Mouse (Mus musculus) urinary bladder, postnatal 10 days (tissue): Measurements from ENCODE around the gene Oard1.

ENCODE experiments used
- DNase-seq: peaks from one replicate; pipeline ENCODE4 v3.0.0; 2022; ENCODE audit warnings: low spot score

Gene Oard1

DNA sequence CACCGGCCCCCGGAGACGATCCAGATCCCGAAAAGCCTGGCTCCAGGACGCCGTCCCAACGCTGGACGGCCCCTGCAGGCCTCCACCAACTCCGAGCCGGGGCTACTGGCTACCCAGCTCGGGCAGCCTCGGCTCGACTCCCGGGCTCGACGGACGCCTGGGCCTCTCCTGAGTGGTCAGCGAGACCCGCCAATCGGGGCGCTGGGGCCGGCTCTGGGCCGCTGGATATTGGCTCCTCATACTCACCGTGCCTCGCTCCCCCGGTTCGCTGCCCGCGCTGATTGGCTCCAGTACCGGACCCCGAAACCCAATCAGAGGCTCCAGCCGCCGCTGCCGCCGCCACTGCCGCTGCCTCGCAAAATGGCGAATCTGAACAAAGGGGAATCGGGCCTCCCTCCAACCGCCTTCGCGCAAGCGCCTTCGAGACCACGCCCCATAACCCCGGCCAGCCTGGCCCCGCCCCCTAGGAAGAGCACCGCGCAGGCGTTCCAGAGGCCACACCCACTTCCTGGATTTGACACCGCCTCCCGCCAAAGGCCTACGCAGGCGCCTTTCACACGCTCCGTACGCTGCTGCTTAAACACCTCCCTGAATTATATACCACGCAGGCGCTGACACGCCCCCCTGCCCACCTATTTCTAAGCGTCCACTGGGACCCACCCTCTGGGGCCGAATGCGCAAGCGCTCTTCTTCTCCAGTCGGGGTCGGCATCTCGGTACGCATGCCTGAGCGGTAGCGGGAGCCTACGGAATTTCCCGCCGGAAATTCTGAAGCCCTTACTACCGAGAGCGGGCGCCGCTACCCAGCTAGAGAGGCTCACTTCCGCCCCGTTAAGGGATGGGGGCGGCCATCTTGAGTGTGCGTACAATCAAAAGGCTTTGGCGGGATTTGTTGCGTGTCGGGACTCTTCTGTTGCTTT lies at the start of gene Oard1, which contains the start of gene Nfya:
Oard1 (plus strand) TSS at position 635 of the 919 bp plus-strand sequence.
Nfya (minus strand) TSS at position 527 of the 919 bp plus-strand sequence.
- peak; percentile 99 for DNase-seq

DNA sequence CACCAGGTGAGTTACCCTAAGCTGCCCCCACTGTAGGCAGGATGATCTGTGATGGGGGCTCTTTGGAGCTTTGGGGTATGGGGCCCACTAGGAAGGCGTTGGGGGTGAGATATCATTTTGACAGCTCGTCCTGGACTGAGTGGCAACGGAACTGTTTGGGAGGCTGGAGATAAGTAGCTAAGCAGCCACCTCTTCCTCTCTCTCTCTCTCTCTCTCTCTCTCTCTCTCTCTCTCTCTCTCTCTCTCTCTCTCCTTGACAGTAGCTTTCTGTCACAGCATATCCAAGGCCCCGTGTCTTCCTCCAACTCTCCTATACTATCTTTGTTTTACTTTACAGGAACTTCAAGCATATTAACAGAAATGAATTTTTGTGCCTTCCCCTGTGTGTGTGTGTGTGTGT lies 49.4 kb upstream of the Oard1 start:
- DNase-seq: no peak

DNA sequence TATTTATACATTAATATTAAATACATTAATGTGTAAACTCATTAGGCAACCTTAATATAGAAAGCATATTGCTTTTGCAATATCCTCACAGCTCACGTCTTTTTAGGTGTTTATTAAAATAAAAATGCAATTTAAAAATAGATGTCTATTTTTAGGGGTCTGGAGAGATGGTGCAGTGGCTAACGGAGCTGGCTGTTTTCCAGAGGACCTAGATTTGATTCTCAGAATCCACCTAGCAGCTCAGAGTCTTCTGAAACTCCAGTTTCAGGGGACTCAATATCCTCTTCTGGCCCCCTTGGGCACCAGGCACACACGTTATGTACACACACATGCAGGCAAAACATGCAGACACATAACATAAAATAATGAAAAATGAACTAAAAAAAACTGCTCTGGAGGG lies 47.5 kb upstream of the Oard1 start:
- no peak for DNase-seq

DNA sequence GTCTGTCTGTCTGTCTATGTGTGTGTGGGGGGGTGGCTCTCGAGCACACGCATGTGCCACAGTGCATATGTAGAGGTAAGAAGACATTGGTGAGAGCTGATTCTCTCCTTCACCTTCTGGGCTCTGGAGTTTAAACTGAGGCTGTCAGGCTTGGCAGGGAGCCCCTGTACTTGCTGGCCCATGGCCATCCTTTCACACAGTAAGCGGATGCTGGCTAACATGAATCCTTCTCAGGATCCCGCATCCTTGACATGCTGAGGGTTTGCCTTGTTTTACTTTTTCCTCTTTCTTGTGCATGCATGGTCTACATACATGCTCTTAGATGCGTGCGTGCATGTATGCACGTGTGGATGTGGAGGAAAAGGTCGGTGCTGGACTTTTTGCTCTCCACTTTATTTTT lies 46.8 kb upstream of the Oard1 start:
- DNase-seq: no peak

DNA sequence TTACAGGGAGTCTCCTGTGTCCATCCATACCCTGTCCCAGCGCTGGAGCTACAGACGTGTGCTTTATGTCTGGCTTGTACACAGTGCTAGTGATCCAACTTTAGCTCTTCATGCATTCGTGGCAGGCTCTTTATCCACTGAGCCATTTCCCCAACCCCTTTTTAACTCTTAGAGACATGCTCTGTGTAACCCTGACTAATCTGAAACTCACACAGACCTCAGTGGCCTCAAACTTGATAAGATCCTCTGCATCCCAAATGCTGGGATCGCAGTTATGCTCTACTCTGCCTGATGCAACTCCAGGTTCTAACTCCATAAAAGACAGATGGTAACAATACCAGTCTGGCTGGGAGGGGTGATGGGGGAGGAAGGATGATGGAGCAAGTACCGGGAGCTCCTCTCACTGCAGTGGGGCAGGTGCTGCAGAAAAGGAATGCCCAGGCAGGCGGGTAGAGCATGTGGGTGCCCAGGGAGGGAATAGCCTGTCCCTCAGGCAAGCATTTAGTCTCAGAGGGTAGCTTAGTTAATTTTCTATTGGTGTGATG lies 46.3 kb upstream of the Oard1 start:
- DNase-seq: no peak

DNA sequence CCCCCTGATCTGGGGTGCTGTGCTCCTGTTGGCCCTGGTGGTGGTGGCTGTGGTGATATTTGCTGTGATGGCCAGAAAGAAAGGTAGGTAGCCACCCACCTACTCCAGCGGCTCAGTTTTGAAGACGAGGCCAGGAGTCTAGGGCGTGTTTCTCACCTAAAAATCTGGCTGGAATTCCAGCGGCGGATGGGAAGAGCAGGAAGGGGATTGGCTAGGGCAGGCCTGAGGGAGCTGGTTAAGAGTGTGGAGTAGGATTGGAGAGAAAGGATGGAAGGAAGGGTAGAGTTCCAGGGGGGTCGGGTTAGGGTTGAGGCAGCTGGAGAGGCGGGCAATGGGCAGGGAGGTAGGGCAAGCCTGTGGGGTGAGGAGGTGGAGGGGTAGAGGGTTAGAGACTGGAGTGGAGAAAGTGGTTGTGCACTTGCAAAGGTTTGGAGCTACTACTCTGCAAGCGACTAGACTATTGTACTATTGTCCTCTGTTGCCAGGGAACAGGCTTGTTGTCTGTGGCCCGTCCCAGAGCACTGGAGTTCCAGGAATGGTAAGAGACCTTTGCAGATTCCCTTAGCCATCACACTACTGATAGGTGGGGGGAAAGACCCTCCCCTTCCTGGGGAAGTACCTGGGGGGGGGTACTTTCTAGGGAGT lies 44.2 kb upstream of the Oard1 start:
- DNase-seq: no peak

DNA sequence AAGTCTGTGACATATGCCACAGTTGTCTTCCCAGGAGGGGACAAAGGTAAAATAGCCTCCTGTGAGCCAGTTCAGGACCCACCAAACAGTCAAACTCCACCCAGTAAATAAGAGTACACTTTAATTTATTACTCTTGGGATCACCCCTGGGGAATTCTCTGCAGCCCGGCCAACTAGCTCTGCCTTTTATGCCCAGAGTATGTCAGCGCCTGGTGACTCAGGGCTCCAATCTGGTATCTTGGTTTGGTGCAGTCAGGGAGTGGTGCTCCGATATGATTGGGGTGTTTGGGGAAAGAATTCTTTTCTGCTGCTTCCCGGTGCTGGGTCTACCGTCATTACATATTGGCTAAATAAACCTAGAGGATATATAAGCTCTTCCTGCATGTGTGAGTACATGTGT lies 43.0 kb upstream of the Oard1 start:
- no peak for DNase-seq

DNA sequence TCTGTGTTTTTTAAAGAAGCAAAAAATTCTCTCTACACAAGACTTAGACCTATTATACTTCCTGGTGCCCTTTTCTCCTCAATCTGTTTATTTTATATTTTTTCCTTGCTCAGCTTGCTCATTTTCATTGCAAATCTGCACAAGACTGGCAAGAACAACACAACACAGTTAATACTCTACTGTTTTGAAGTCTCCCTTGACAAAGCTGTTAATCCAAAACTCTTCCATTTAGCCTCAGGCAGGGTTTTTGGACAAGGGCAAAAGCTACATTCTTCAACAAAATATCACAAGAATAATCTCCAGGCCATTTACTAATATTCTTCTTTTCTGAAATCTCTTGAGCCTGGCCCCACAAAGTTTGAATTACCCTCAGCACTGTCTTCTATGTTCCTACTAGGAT lies 38.2 kb upstream of the Oard1 start:
- no peak for DNase-seq

DNA sequence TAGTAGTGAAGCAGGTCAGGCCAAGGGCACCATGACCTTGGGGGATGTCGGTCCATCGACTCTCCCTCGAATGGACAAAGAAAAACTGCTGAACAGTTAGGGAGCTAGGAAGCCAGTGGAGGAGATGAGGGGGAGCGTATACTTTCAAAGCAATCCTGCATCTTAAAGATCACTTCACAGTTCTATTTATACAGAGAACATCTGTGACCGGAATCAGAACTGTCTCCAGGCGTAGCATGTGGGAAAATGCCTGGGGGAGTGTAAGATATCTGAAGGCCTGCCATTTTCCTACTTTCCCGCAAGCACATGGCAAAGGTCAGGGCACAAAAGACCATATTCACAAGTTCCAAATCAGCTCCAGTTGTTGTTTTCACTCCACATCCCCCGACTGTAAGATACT lies 36.8 kb upstream of the Oard1 start:
- no peak for DNase-seq

DNA sequence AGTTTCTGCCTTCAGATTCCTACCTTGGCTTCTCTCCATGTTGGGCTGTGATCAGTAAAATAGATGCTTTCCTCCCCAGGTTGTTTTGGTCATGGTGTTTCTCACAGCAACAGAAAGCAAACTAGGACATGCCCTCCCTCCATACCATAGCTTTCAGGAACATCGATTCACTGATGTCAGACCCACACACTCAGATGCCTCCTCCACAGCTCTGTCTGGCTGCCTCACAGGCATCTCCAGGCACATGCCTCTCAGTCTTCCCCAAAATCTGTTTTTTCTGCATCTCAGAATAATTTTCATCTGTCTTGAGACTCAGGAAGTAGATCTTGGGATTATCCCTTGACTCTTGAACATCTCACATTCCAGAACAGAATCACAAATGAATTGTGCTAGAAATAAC lies 33.7 kb upstream of the Oard1 start:
- no peak for DNase-seq

DNA sequence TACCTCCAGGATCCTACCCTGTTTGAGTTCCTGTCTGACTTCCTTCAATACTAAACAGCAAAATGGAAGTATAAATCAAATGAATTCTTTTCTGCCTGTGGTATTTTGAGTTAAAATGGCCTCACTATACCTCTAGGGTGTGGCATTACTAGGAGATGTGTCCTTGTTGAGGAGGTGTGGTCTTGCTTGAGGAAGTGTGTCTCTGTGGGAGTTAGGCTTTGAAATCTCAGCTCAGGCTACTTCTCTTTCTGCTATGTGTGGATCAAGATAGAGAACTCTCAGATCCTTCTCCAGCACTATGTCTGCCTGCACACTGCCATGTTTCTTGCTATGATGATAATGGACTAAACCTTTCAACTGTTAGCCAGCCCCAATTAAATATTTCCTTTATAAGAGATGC lies 30.8 kb upstream of the Oard1 start:
- DNase-seq: no peak

DNA sequence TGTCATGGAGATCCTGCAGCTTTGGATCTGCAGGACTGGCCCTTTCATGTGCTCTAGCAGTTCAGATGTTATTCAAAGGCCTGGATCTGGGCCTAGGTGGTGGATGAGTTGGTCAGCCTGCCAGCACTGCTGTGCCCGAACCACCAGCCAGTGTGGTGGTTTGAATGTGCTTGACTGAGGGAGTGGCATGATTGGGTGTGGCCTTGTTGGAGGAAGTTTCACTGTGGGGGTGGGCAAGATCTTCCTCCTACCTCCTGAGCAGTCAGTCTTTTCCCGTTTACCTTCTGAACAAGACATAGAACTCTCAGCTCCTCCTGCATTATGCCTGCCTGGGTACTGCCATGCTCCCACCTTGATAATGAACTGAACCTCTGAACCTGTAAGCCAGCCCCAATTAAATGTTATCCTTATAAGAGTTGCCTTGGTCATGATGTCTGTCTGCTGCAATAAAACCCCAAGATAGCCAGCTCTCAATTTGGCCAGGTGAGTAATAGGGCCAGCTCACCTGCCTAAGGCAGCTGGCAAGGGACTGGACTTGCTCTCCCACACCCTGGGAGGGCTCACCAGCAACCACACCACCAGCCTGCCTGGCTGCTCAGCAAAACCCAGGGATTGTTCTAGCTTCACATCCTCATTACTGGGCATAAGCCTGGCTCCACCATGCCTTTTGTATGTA lies 23.9 kb upstream of the Oard1 start:
- DNase-seq: no peak

DNA sequence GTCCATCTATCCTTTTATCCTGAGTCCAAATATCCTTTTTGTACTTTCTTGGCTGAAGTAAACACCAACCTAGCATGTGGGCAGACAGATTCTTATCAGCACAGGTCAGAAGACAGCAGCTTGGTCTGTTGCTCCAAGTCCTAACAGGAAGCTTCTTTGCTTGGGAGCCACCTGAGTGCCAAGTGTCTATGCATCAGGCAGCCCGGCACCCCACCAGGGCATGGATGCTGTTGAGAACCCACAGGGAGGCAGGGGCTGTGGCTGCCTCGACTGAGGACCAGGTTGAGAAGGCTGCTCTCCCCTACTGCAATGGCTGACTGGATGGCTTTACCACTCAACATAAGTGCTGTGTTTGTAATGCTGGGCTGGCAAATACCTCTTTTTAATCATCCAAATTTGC lies 21.1 kb upstream of the Oard1 start:
- DNase-seq: no peak

DNA sequence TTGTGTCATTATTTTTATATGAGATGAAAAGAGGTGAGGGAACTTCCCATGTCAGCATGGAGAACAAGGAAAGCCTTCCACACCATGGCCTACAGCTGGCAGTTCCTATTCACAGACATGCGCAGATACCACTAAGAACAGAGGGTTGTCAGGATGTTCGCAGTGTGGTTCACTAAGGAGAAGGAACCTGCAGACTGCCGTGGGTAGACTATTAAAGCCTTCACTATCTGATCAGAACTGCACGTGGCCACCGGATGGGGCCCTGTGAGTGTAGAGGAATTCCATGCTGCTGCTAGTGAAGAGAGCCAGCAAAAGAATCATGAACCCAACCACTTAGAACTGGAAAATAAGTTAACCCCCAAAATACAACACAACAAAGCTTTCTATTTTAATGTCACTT lies 20.4 kb upstream of the Oard1 start:
- no peak for DNase-seq

DNA sequence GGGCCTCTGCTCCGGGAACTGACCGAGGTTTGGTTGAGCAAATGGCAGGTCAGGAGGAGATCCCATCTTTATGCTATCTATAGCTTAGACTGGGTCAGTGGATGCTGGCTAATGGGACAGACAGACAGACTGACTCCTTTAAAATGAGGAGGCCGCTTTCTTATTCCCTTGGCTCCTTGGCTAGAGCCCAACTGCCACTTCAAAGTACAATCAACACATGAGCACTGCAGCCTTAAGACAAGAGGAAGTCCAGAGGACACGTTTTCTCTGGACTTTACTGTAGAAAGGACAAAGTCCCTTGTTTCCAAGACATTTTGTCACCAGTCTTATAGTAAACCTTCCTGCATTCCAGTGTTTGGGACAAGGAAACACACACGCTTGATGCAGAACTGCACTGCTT lies 18.4 kb upstream of the Oard1 start:
- no peak for DNase-seq

DNA sequence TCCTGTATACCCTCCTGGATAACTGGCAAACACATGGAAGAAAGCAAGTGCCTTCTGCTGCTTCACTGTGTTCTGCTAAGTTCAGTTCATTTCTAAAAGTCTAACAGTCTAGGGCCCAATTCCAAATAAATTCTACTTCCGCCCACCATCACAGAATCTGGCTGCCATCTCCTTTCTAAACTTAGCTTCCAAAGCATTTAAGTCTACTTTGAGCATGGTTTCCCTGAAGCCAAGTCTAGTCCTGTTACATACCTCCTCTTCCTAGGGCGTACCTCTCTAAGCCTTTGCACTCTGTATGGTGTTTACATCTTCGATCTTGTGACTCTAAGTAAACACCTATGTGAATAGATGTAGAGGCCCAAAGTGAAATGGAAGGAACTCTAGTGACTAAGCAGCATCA lies 17.2 kb upstream of the Oard1 start:
- no peak for DNase-seq

DNA sequence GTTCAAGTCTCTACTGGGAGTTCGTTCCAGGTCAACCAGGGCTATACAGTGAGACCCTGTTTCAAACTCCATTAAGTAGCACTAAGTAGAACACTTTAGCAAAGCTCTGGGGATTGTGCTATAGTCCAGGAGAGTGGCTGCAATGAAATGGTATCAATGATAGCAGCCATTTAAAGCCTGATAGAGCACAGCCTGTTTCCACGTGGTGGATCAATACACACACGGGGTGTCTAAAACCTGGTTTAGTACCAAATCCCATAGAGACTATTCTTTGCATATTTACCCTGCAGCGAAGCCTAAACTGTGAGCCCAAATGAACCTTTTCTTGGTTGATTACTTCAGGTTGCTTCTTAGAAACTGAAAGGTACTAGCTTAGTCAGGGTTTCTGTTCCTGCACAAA lies 8.1 kb upstream of the Oard1 start:
- DNase-seq: no peak

DNA sequence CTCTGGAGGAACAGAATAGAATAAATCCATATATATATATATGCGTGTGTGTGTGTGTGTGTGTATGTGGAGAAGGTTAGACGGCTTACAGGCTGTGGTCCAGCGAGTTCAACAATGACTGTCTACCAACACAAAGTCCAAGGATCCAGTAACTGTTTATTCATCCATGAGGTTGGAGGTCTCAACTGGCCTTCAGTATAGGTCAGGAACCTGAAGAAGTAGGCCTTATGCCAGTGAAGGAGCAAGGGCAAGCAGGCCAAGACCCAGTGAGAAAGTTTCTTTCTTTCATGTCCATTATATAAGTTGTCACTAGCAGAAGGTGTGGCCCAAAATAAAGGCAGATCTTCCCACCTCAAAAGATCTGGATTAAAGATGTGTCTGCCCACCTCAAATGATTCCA lies 7.1 kb upstream of the Oard1 start:
- no peak for DNase-seq

DNA sequence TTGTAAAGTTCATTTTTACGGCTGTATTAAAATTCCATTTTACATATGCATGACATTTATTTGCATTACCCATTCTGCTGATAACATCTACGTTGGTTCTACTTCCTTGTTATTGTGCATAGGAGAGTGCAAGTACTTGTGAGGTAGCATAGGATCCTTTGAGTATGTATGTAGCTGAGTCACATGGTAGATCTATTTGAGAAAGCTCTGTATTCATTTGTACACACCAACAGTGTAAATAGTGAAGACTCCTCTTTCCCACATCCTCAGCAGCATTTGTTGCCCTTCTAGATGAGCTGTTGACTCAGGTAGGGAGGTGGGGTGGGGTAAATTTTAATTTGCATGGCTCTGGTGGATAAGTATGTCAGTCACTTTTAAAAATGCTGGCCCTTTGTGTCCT lies 6.0 kb upstream of the Oard1 start:
- DNase-seq: no peak

DNA sequence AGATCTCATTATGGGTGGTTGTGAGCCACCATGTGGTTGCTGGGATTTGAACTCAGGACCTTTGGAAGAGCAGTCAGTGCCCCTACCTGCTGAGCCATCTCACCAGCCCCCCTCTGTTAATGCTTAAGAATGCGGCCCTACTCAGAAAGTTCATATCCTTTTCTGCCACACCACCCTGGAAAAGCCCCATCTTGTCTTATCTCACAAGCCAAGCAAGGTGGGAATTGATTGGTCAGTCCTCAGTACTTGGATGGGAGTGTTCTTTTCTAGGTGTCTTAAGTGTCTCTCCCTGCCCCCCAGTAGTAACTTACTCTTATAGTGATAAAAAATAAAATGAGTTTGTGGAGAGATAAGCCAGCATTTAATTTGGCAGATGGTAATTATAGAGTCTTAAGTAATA lies 5.1 kb upstream of the Oard1 start:
- DNase-seq: no peak

DNA sequence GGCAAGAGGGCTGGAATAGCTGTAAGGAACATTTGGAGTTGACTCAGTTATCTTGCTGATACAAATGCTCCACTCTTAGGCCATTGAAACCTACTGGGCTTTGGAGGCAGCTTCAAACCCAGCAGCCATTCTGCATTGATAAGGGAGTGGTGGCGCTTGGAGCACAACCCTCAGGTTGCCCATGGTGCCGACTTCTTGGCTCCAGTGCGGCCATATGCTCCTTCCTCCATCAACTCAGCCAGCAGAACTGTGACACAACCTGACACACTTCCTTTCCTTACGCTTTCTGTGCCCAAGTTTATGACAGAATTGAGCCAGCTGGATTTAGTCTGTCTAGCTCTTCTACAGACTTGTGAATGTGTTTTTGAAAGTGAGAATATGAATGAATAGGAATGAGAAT lies 2.7 kb upstream of the Oard1 start:
- no peak for DNase-seq

DNA sequence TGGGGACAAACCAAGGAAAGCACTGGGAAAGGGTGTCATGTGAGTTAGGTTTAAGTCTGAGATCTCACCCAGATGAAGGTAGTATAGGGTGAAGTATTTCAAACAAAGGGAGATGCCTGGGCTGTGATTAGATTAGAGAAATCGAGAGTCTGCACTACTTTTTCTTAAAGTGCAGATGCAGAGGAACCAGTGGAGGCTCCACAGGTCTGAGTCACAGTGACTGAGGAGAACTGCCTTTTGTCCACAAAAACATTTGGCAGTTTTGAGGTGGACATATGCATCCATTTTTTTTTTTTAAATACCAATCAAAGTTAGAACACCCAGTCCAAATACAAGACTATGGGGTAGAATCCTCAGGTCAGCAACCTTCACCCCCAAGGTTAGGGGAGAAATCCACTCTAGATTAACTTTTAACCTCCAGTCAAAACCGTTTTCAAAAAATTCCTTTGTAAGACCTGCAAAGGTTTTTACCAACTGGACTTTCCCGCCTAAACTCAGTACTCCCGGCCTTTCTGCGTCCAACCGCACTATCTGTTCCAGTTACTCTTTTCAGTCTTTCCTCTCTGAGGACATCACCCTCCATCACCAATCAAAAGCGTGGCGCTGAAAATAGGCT lies 1.8 kb upstream of the Oard1 start:
- no peak for DNase-seq
